Mouse (Mus musculus) small intestine, adult 2 months (tissue): ENCODE results near the gene Gpx6. TPM values are rescaled to one million over a fixed set of nuclear protein-coding genes. Genes with fewer than 3 reads are reported as not detected.

ENCODE experiments used
- H3K27ac ChIP-seq: fragments of 200-500 bp; 2 replicates; pipeline ENCODE4 v1.5.1; 2012; ENCODE audit warnings: low read depth, low read length, control low read depth, inconsistent platforms; ENCODE audit not compliant: insufficient read depth
- H3K27me3 ChIP-seq: fragments of 200-500 bp; 2 replicates; pipeline ENCODE4 v1.6.1; 2012; ENCODE audit warnings: mild to moderate bottlenecking, moderate library complexity, low read length, inconsistent platforms; ENCODE audit not compliant: control insufficient read depth, insufficient read depth
- H3K36me3 ChIP-seq: fragments of 200-500 bp; 2 replicates; pipeline ENCODE4 v1.6.1; 2012; ENCODE audit warnings: mild to moderate bottlenecking, low read length, control low read depth, inconsistent platforms; ENCODE audit not compliant: control insufficient read depth, insufficient read depth
- H3K4me1 ChIP-seq: fragments of 200-500 bp; 2 replicates; pipeline ENCODE4 v1.6.1; 2012; ENCODE audit warnings: low read length, inconsistent platforms, mixed read lengths; ENCODE audit not compliant: control insufficient read depth, insufficient read depth, insufficient read length
- H3K4me3 ChIP-seq: fragments of 200-500 bp; 2 replicates; pipeline ENCODE4 v1.5.1; 2012; ENCODE audit warnings: low read depth, mild to moderate bottlenecking, control low read depth, inconsistent platforms, low read length, moderate library complexity
- CTCF ChIP-seq: fragments of 200-500 bp; IDR thresholded peaks from 2 replicates; pipeline ENCODE4 v1.5.1; 2012; ENCODE audit warnings: low read depth, mild to moderate bottlenecking, control low read depth, inconsistent platforms, low read length, moderate library complexity, mixed read lengths; ENCODE audit not compliant: insufficient replicate concordance, insufficient read length; ENCODE audit errors: extremely low read depth
- POLR2A ChIP-seq: fragments of 200-500 bp; IDR thresholded peaks from 2 replicates; pipeline ENCODE4 v1.6.1; 2012; ENCODE audit warnings: low read depth, mild to moderate bottlenecking, control low read depth, inconsistent platforms, low read length, moderate library complexity
- WGBS: fragments of 180-500 bp; shearing (Covaris S2); methylation state at CpG from one replicate; pipeline ENCODE4 v1.1.7; 2018; 5-methylcytosine and 5-hydroxymethylcytosine counted together
- polyA plus RNA-seq: library from polyadenylated mRNA; depleted of rRNA; stranded (reverse); fragments of >200 nt; gene quantifications from 2 replicates; pipeline ENCODE4 v1.2.3, GENCODE M21; 2012

The Gpx6 gene
- polyA plus RNA-seq, 1 experiment = not detected

GRCm38 (mm10) chr13:21323405-21323804, 11.5 kb downstream of the Gpx6 start:
- H3K4me1 ChIP-seq = no peaks in the 10 kb centered on the region
- no peaks in the 10 kb centered on the region for H3K36me3 ChIP-seq
- no peak overlapping the region for H3K4me3 ChIP-seq
- TF ChIP-seq CTCF (no peak), POLR2A (no peak)
- no peak overlapping the region for H3K27ac ChIP-seq
- no peaks in the 10 kb centered on the region; the same call in 1 of the 2 replicates for H3K27me3 ChIP-seq
- WGBS = 67% methylated on average over 6 of the region's 6 CpGs

DNA sequence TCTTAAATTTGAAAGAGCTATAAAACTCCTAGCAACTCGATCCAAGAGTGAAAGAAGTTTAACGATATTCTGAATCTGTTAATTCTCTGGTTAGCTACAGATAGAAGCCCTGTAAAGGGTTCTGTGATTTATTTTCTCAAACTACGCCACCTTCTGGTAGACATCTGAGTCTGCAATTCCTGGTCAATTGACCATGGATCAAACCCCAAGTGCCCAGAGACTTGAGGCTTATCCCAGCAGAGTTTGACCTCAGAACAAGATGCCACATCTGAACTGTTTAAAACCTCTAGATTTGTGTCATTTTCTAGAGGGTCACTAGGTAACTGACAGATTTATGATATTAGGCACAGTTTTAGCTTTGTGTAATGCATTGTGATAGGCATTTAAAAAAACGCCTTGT, 14.3 kb downstream of the Gpx6 start:
- Histone ChIP-seq H3K4me1 (no peaks in the 10 kb centered on the region), H3K27ac (no peak overlapping the region), H3K36me3 (no peaks in the 10 kb centered on the region), H3K27me3 (no peaks in the 10 kb centered on the region; the same call in 1 of the 2 replicates), H3K4me3 (no peak overlapping the region)
- TF ChIP-seq CTCF (no peak), POLR2A (no peak)
- 8% methylated on average over 4 of the region's 4 CpGs for WGBS

DNA sequence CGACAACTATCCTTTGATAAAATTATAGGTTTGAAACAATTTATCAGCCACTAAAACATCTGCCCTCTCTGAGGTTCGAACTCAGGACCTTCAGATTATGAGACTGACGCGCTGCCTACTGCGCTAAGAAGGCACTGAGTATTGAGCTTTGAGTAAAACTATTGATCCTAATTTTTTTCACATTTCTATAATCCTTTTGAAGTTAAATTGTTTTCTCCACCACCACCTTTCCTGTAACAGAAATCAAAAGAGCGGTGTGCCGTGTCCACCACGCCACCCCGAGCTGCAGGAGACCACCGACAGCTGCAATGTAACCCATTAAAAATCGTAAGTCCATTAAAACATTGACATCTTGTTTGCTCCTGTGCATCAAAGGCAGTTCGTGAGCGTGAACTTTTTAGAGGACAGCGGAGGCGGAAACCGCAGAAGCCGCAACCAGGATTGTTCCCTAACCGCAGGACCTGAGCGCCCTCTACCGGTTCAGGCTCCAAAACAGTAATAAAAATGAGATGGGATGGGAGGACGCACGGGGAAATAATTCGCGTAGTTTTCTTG, 14.8 kb downstream of the Gpx6 start:
- Histone ChIP-seq H3K4me1 (no peaks in the 10 kb centered on the region), H3K27me3 (no peaks in the 10 kb centered on the region; the same call in 1 of the 2 replicates), H3K36me3 (no peaks in the 10 kb centered on the region), H3K4me3 (peak overlapping the region; percentile 62), H3K27ac (no peak overlapping the region)
- under 1% methylated on average over 24 of the region's 24 CpGs for WGBS
- TF ChIP-seq CTCF (peak; percentile 92), POLR2A (no peak)

DNA sequence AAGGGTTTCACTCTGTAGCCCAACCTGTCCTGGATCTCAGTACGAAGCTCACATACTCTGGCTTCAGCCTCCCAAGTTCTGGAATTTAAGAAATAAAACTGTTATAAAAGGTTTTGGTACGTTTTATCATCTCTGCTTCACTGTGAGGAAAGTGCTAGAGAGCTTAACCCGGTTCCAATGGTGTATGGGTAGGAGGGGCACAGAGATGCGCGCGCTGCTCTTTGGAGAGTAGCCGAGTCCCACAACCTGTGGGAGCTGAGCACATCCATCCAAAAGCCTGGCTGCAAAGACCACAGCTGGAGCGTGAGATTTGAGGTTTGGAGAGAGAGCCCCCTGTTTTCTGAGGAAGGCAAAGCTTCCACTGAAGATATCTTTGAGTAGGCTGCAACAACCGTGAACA, 15.5 kb downstream of the Gpx6 start:
- Histone ChIP-seq H3K27me3 (no peaks in the 10 kb centered on the region), H3K36me3 (no peaks in the 10 kb centered on the region), H3K4me3 (peak overlapping the region; percentile 11), H3K27ac (no peak overlapping the region), H3K4me1 (no peaks in the 10 kb centered on the region)
- no peak for TF ChIP-seq CTCF
- no peak for TF ChIP-seq POLR2A
- 3% methylated on average over 9 of the region's 9 CpGs for WGBS

DNA sequence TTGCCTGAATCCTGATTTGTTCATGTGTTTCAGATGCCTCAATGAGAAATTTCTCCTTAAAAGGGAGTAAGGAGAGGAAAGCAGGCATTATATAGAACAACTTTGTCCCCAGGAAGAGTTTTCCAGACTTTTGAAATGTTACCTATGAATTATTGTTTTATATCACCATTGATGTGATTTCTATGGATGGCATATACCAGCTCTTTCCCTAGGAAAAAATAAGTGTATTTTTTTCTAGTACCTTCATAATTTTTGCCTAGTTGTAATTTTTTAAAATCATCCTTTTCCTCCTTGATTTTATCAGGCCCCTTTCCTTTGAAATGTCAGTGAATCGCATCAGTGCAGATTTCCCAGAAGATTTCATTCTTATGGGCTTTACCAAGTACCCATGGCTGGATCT, 34.7 kb downstream of the Gpx6 start, which contains the start of gene Olfr1367:
Olfr1367 (plus strand) TSS at position 301 of the 400 bp plus-strand sequence.
- no peak for TF ChIP-seq POLR2A
- no peak for TF ChIP-seq CTCF
- Histone ChIP-seq H3K27me3 (no peaks in the 10 kb centered on the region), H3K36me3 (no peaks in the 10 kb centered on the region), H3K27ac (no peak within 1 kb of the TSS), H3K4me3 (no peak within 1 kb of the TSS), H3K4me1 (no peaks in the 10 kb centered on the region)
- 92% methylated on average over 1 of the region's 1 CpGs for WGBS

DNA sequence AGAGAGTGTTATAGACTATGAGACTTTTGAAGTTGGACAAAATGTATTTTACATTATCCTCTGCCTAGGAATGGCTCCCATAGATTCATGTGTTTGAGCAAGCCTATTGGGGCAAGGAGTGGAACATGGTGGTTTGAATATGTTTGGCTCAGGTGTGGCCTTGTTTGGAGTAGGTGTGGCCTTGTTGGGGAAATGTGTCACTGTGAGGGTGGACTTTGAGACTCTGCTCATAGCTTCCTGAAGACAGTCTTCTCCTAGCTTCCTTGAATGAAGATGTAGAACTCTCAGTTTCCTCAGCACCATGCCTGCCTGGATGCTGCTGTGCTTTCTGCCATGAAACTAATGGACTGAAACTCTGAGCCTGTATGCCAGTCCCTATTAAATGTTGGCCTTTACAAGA, 38.7 kb downstream of the Gpx6 start:
- Histone ChIP-seq H3K4me1 (no peaks in the 10 kb centered on the region), H3K27ac (no peak overlapping the region), H3K27me3 (no peaks in the 10 kb centered on the region), H3K4me3 (no peak overlapping the region), H3K36me3 (no peaks in the 10 kb centered on the region)
- TF ChIP-seq POLR2A (no peak), CTCF (no peak)

GRCm38 (mm10) chr13:21362621-21363248, 50.8 kb downstream of the Gpx6 start, which contains the start of gene Zscan12:
Gene Zscan12, plus strand, starts transcription at chr13:21362820.
- under 1% methylated on average over 29 of the region's 29 CpGs for WGBS
- H3K27ac ChIP-seq = no peak within 1 kb of the TSS
- peak within 1 kb of the TSS; percentile 83 for H3K4me3 ChIP-seq
- no peaks in the 10 kb centered on the region for H3K27me3 ChIP-seq
- H3K36me3 ChIP-seq = peaks cover 3% of the 10 kb centered on the region; the same call in 1 of the 2 replicates
- H3K4me1 ChIP-seq = 0 out of 2 replicates have a peak, but pooled peaks cover 1% of the 10 kb centered on the region
- TF ChIP-seq POLR2A = peak; percentile 75
- no peak for TF ChIP-seq CTCF
